Mouse (Mus musculus) stomach, postnatal 0 days (tissue): ENCODE measurements around the gene Atoh8. TPM values are rescaled to one million over a fixed set of nuclear protein-coding genes. Genes with fewer than 3 reads are reported as not detected.
A peak's percentile ranks its signal among the peaks of the same experiment; 100 is the strongest.

Experiments
- ATAC-seq: fragments of 200-750 bp; cut with Nextera tagmentation; 2 replicates; pipeline ENCODE4 v1.8.0; 2017; ENCODE audit not compliant: low FRiP score, low TSS enrichment
- DNase-seq: peaks from one replicate; pipeline ENCODE4 v3.0.0-alpha.2; 2016; ENCODE audit warnings: low spot score
- H3K27ac ChIP-seq: fragments of 300-500 bp; sonication (generic); replicated peaks from 2 replicates; pipeline ENCODE4 v1.5.1; 2014; ENCODE audit warnings: mild to moderate bottlenecking, control low read depth
- H3K27me3 ChIP-seq: fragments of 300-500 bp; sonication (generic); 2 replicates; pipeline ENCODE4 v1.6.1; 2014; ENCODE audit warnings: low read length; ENCODE audit not compliant: control insufficient read depth, insufficient read depth
- H3K36me3 ChIP-seq: fragments of 300-500 bp; sonication (generic); 2 replicates; pipeline ENCODE4 v1.6.1; 2014; ENCODE audit warnings: low read length, mixed read lengths; ENCODE audit not compliant: control insufficient read depth, insufficient read depth
- H3K4me1 ChIP-seq: fragments of 300-500 bp; sonication (generic); replicated peaks from 2 replicates; pipeline ENCODE4 v1.6.1; 2014; ENCODE audit warnings: antibody characterized with exemption; ENCODE audit not compliant: control insufficient read depth, insufficient read depth
- H3K4me2 ChIP-seq: fragments of 300-500 bp; sonication (generic); replicated peaks from 2 replicates; pipeline ENCODE4 v1.6.1; 2014; ENCODE audit warnings: low read depth, mild to moderate bottlenecking, control low read depth, moderate library complexity
- H3K4me3 ChIP-seq: fragments of 300-500 bp; sonication (generic); 2 replicates; pipeline ENCODE4 v1.5.1; 2014; ENCODE audit warnings: low read depth, low read length, control low read depth
- H3K9ac ChIP-seq: fragments of 300-500 bp; sonication (generic); 2 replicates; pipeline ENCODE4 v1.6.1; 2014; ENCODE audit warnings: mild to moderate bottlenecking, low read length, control low read depth, mixed read lengths
- H3K9me3 ChIP-seq: fragments of 300-500 bp; sonication (generic); 2 replicates; pipeline ENCODE4 v1.6.1; 2016; ENCODE audit warnings: low read length; ENCODE audit not compliant: control insufficient read depth
- CTCF ChIP-seq: IDR thresholded peaks from 2 replicates; pipeline ENCODE4 v1.5.1; 2016; ENCODE audit warnings: antibody characterized with exemption, low read depth, mild to moderate bottlenecking, moderate library complexity
- EP300 ChIP-seq: optimal IDR thresholded peaks from 2 replicates; pipeline ENCODE3; 2016; ENCODE audit warnings: antibody characterized with exemption
- WGBS: fragments of 180-500 bp; shearing (Covaris S2); extraction: QIAGEN DNeasy Blood & Tissue Kit; methylation state at CpG from one replicate; pipeline ENCODE4 v1.1.7; 2014; 5-methylcytosine and 5-hydroxymethylcytosine counted together
- polyA plus RNA-seq: library from polyadenylated mRNA; unstranded; fragments of >200 nt; fragmentation: Nextera tagmentation; extraction: Ambion mirVana; gene quantifications from 2 replicates; pipeline ENCODE4 v1.2.1, GENCODE M21; 2015

The Atoh8 gene
- polyA plus RNA-seq, 1 experiment from 2014 or later = 5.5 TPM

DNA sequence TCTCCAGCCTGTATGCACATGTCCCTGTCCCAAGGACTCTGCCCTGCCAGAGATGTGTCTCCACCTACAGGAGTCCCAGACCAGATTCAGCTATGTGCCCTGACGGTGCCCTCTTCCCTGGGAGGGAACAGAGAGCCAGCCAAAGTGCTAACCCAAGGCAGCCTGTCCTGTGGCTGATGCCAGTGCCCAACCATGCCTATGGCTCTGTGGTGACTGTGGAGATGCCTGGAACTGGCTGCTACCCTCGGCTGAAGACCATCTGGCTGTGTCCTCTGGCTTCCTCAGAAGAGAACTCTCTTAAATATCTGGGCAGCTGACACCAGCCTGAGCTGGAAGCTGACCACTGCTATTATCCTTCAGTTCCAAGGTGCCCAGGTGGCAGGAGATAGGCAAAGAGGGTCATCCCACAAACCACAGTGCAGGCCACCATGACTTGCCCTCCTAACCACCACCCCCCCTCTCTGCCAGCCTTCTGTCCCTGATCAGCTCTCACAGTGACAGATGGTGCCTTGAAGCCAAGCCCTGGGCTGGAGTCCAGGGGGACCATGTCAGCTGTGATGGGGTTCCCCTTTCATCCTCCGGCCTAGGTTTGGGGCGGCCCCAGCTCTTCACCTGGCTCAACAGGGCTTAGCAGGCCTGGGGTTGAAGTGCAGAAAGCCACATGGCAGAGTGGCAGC is 18.7 kb upstream of the Atoh8 start:
- TF ChIP-seq CTCF (no peak), EP300 (no peak)
- 81% methylated on average over 4 of the region's 4 CpGs for whole genome bisulfite sequencing
- H3K9ac ChIP-seq = no peak overlapping the region
- no peaks in the 10 kb centered on the region for H3K9me3 ChIP-seq
- no peaks in the 10 kb centered on the region for H3K27me3 ChIP-seq
- no peaks in the 10 kb centered on the region for H3K36me3 ChIP-seq
- DNase-seq (no peak), ATAC-seq (no peak)
- H3K4me2 ChIP-seq = no peak overlapping the region
- no peak overlapping the region for H3K4me3 ChIP-seq
- H3K4me1 ChIP-seq = no peaks in the 10 kb centered on the region
- no peak overlapping the region for H3K27ac ChIP-seq

DNA sequence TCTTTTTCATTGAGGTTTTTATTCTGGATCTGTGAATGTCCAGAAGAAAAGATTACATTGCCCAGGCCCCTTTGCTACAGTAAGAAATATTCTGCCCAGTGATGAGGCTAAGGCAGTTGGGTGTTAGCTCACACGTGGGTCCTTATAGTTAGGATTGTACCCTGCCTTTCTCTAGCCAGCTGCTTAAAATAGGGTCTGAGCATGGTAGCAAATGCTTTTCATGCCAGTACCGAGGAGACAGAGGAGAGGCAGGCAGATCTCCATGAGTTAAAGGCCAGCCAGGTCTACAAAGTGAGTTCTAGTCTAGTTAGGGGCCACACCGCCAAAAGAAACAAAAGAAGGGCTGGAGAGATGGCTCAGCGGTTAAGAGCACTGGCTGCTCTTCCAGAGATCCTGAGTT is 17.8 kb upstream of the Atoh8 start:
- Histone ChIP-seq H3K36me3 (no peaks in the 10 kb centered on the region), H3K4me3 (no peak overlapping the region), H3K27ac (no peak overlapping the region), H3K27me3 (no peaks in the 10 kb centered on the region), H3K4me1 (no peaks in the 10 kb centered on the region), H3K4me2 (no peak overlapping the region), H3K9me3 (no peaks in the 10 kb centered on the region), H3K9ac (no peak overlapping the region)
- no peak for DNase-seq
- TF ChIP-seq EP300 (no peak), CTCF (no peak)
- no peak for ATAC-seq
- whole genome bisulfite sequencing = 84% methylated on average over 4 of the region's 4 CpGs

DNA sequence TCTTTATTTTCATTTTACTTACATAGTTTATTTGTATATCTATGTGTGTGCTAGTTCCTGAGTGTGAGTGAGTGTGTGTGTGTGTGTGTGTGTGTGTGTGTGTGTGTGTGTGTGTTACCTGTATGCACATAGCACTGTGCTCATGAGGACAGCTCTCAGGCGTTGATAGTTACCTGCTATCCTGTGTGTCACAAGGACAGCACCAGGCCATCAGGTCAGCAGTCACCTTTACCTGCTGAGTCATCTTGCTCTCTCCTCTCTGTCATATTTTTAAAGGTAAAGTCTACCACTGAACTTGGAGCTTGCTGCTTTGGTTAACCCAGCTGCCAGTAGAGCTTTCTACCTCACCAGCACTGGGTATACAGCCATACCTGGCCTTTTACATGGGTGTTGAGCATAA is 17.1 kb upstream of the Atoh8 start:
- no peak for DNase-seq
- H3K36me3 ChIP-seq = no peaks in the 10 kb centered on the region
- no peak for TF ChIP-seq EP300
- H3K4me2 ChIP-seq = no peak overlapping the region
- ATAC-seq = 0 out of 2 replicates have a peak, but pooled peaks have one; percentile 24
- H3K4me3 ChIP-seq = no peak overlapping the region
- no peak overlapping the region for H3K9ac ChIP-seq
- WGBS = 94% methylated on average over 1 of the region's 1 CpGs
- H3K27ac ChIP-seq = no peak overlapping the region
- H3K4me1 ChIP-seq = no peaks in the 10 kb centered on the region
- no peaks in the 10 kb centered on the region; the same call in 1 of the 2 replicates for H3K27me3 ChIP-seq
- H3K9me3 ChIP-seq = no peaks in the 10 kb centered on the region

DNA sequence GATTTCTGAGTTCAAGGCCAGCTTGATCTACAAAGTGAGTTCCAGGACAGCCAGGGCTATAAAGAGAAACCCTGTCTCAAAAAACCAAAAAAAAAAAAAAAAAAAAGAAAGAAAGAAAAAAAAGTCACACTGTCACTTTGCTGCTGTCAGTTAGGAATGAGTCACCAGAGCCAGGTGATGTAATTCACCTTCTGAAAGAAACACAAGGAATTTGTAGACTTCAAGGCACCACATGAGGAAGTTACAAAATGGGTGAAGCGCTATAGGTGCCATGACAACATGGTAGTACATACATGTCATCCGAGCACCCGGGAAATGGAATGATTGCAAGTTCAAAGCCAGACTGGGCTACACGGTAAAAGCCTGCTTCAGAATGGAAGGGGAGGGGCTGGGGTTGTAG is 14.6 kb upstream of the Atoh8 start:
- H3K4me3 ChIP-seq = no peak overlapping the region
- 75% methylated on average over 4 of the region's 4 CpGs for WGBS
- no peak overlapping the region for H3K27ac ChIP-seq
- no peak for TF ChIP-seq CTCF
- no peak for TF ChIP-seq EP300
- no peak for DNase-seq
- ATAC-seq = no peak
- H3K9ac ChIP-seq = no peak overlapping the region
- H3K36me3 ChIP-seq = no peaks in the 10 kb centered on the region
- H3K9me3 ChIP-seq = no peaks in the 10 kb centered on the region
- no peaks in the 10 kb centered on the region; the same call in 1 of the 2 replicates for H3K27me3 ChIP-seq
- no peaks in the 10 kb centered on the region; the same call in 1 of the 2 replicates for H3K4me1 ChIP-seq
- no peak overlapping the region for H3K4me2 ChIP-seq

DNA sequence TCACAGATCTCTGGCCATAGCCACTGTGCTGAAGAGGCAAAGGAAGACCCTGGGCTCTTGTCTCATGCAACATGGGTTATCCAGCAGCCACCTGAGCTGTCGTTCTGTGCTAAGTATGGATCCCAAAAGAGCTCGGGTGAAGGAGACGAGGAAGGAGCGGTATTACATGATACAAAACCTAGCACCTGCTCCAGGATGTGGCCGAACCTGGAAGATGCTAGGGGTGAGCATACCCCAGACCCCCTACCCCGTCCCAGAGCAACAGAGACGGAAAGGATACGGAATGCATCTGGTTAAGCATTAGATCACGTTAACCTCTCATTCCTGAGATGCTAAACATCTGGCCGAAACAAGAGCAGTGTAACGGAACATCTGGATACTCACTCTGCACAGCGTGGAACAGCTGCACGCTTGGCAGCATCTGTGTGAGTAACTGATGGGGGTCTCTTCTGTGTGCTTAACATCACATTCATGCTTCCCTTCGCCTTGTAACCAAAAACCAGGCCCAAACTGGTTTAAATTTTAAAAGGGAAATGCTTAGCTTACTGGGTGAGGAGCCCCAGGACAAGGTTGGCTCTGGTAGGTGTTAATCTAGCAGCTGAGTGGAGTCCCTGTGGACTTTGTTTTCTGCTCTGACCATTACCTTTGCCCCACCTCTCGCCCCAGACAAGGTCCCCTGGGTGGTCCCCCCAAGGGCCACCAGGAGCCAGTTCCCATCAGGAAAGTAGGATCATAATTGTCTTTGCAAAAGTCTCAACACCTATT is 13.0 kb upstream of the Atoh8 start:
- no peak for ATAC-seq
- 52% methylated on average over 15 of the region's 15 CpGs for WGBS
- no peak for DNase-seq

DNA sequence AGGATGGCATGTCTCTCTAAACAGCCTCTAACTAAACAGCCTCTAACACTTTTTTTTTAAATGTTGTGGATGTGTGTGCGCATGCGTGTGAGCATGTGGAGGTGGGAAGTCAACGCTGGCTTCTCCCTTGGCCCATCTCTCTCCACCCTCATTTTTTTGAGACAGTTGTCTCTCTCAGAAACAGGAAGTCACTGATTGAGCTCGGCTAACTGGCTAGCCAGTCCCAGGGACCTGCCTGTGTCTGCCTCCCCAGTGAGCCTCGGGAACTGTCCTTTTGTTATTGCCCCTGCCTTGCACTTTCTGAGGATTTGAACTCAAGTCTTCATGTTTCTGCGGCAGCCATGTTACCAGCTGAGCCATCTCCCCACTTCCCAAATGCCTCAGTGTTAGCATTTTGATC is 10.9 kb upstream of the Atoh8 start:
- H3K9ac ChIP-seq = no peak overlapping the region
- H3K4me3 ChIP-seq = no peak overlapping the region
- H3K27me3 ChIP-seq = no peaks in the 10 kb centered on the region; the same call in 1 of the 2 replicates
- DNase-seq = no peak
- no peaks in the 10 kb centered on the region for H3K36me3 ChIP-seq
- TF ChIP-seq EP300 (no peak), CTCF (no peak)
- no peaks in the 10 kb centered on the region for H3K9me3 ChIP-seq
- peaks cover 5% of the 10 kb centered on the region for H3K4me1 ChIP-seq
- ATAC-seq = no peak
- WGBS = 84% methylated on average over 6 of the region's 6 CpGs
- no peak overlapping the region for H3K4me2 ChIP-seq
- no peak overlapping the region for H3K27ac ChIP-seq

More for the DNA sequence above, 13.0 kb upstream of the Atoh8 start:
- Histone ChIP-seq H3K27ac (no peak overlapping the region), H3K27me3 (no peaks in the 10 kb centered on the region; the same call in 1 of the 2 replicates), H3K4me1 (peaks cover 3% of the 10 kb centered on the region; the same call in 1 of the 2 replicates), H3K36me3 (no peaks in the 10 kb centered on the region), H3K4me2 (no peak overlapping the region), H3K4me3 (no peak overlapping the region), H3K9me3 (no peaks in the 10 kb centered on the region), H3K9ac (no peak overlapping the region)
- TF ChIP-seq EP300 = no peak
- TF ChIP-seq CTCF = no peak
